Mouse (Mus musculus) lung, postnatal 0 days (tissue): ENCODE measurements around the gene Nemp2. TPM values are rescaled to one million over a fixed set of nuclear protein-coding genes. Genes with fewer than 3 reads are reported as not detected.
A peak's percentile ranks its signal among the peaks of the same experiment; 100 is the strongest.

ENCODE experiments used
- ATAC-seq: fragments of 200-750 bp; cut with Nextera tagmentation; 2 replicates; pipeline ENCODE4 v1.8.0; 2017; ENCODE audit warnings: moderate library complexity
- DNase-seq: peaks from one replicate; pipeline ENCODE4 v3.0.0-alpha.2; 2016; ENCODE audit warnings: low spot score
- H3K27ac ChIP-seq: fragments of 300-500 bp; sonication (generic); 2 replicates; pipeline ENCODE4 v1.5.1; 2014; ENCODE audit warnings: antibody characterized with exemption, mild to moderate bottlenecking, low read length, mixed read lengths
- H3K27me3 ChIP-seq: fragments of 300-500 bp; sonication (generic); replicated peaks from 2 replicates; pipeline ENCODE4 v1.6.1; 2014; ENCODE audit warnings: low read length, mixed read lengths; ENCODE audit not compliant: insufficient read depth
- H3K36me3 ChIP-seq: fragments of 300-500 bp; sonication (generic); 2 replicates; pipeline ENCODE4 v1.6.1; 2014; ENCODE audit warnings: low read length, mixed read lengths; ENCODE audit not compliant: insufficient read depth
- H3K4me1 ChIP-seq: fragments of 300-500 bp; sonication (generic); 2 replicates; pipeline ENCODE4 v1.6.1; 2014; ENCODE audit warnings: antibody characterized with exemption, low read depth, low read length, mixed read lengths; ENCODE audit not compliant: insufficient read depth
- H3K4me2 ChIP-seq: fragments of 300-500 bp; sonication (generic); replicated peaks from 2 replicates; pipeline ENCODE4 v1.6.1; 2014; ENCODE audit warnings: low read depth, mild to moderate bottlenecking, low read length, moderate library complexity, mixed read lengths
- H3K4me3 ChIP-seq: fragments of 300-500 bp; sonication (generic); 2 replicates; pipeline ENCODE4 v1.5.1; 2014; ENCODE audit warnings: low read depth, low read length
- H3K9ac ChIP-seq: fragments of 300-500 bp; sonication (generic); replicated peaks from 2 replicates; pipeline ENCODE4 v1.6.1; 2014; ENCODE audit warnings: low read depth, mild to moderate bottlenecking
- H3K9me3 ChIP-seq: fragments of 300-500 bp; sonication (generic); 2 replicates; pipeline ENCODE4 v1.6.1; 2016; ENCODE audit warnings: low read length, mixed read lengths
- CTCF ChIP-seq: IDR thresholded peaks from 2 replicates; pipeline ENCODE4 v1.5.1; 2016; ENCODE audit warnings: antibody characterized with exemption, mild to moderate bottlenecking
- EP300 ChIP-seq: IDR thresholded peaks from 2 replicates; pipeline ENCODE4 v1.6.1; 2016; ENCODE audit warnings: antibody characterized with exemption, mild to moderate bottlenecking, control low read depth
- WGBS: fragments of 180-500 bp; shearing (Covaris S2); extraction: QIAGEN DNeasy Blood & Tissue Kit; methylation state at CpG from one replicate; pipeline ENCODE4 v1.1.7; 2014; 5-methylcytosine and 5-hydroxymethylcytosine counted together
- polyA plus RNA-seq: library from polyadenylated mRNA; unstranded; fragments of >200 nt; fragmentation: Nextera tagmentation; extraction: Ambion mirVana; gene quantifications from 2 replicates; pipeline ENCODE4 v1.2.1, GENCODE M21; 2015

The Nemp2 gene
- polyA plus RNA-seq, 1 experiment from 2014 or later = 3.5 TPM

GRCm38 (mm10) chr1:52660278-52660677 is 29.8 kb downstream of the Nemp2 start:
- WGBS = 47% methylated on average over 2 of the region's 2 CpGs
- TF ChIP-seq CTCF = no peak
- no peak for TF ChIP-seq EP300
- Histone ChIP-seq H3K4me2 (no peak overlapping the region), H3K4me3 (no peak overlapping the region), H3K27me3 (no peaks in the 10 kb centered on the region), H3K36me3 (no peaks in the 10 kb centered on the region), H3K9ac (no peak overlapping the region), H3K4me1 (no peaks in the 10 kb centered on the region), H3K9me3 (no peaks in the 10 kb centered on the region), H3K27ac (no peak overlapping the region)
- ATAC-seq = no peak
- DNase-seq = no peak

GRCm38 (mm10) chr1:52660765-52661164 is 30.3 kb downstream of the Nemp2 start:
- DNase-seq (no peak), ATAC-seq (peak; percentile 16; the same call in 1 of the 2 replicates)
- Histone ChIP-seq H3K4me1 (no peaks in the 10 kb centered on the region), H3K9me3 (no peaks in the 10 kb centered on the region), H3K27ac (no peak overlapping the region), H3K4me2 (no peak overlapping the region), H3K4me3 (no peak overlapping the region), H3K9ac (no peak overlapping the region), H3K27me3 (no peaks in the 10 kb centered on the region), H3K36me3 (no peaks in the 10 kb centered on the region)
- 54% methylated on average over 12 of the region's 12 CpGs for WGBS
- TF ChIP-seq EP300 (no peak), CTCF (no peak)

- H3K4me3 ChIP-seq = no peak overlapping the region
- H3K36me3 ChIP-seq = no peaks in the 10 kb centered on the region
- no peak overlapping the region for H3K4me2 ChIP-seq
- ATAC-seq (no peak), DNase-seq (no peak)
- H3K27ac ChIP-seq = no peak overlapping the region
- no peaks in the 10 kb centered on the region for H3K9me3 ChIP-seq
- no peaks in the 10 kb centered on the region for H3K27me3 ChIP-seq
- 95% methylated on average over 7 of the region's 7 CpGs for WGBS
- TF ChIP-seq CTCF (no peak), EP300 (no peak)
- no peak overlapping the region for H3K9ac ChIP-seq
- H3K4me1 ChIP-seq = no peaks in the 10 kb centered on the region
Observed at GRCm38 (mm10) chr1:52663228-52663627, 32.7 kb downstream of the Nemp2 start.

GRCm38 (mm10) chr1:52668743-52669323 is 38.3 kb downstream of the Nemp2 start:
- 60% methylated on average over 7 of the region's 7 CpGs for WGBS
- no peak overlapping the region for H3K27ac ChIP-seq

GRCm38 (mm10) chr1:52669931-52670330 is 39.4 kb downstream of the Nemp2 start:
- H3K4me1 ChIP-seq = no peaks in the 10 kb centered on the region
- WGBS = 73% methylated on average over 1 of the region's 1 CpGs
- no peak overlapping the region for H3K4me3 ChIP-seq
- ATAC-seq = no peak
- H3K27ac ChIP-seq = no peak overlapping the region
- H3K36me3 ChIP-seq = no peaks in the 10 kb centered on the region
- no peak for TF ChIP-seq EP300
- no peak for TF ChIP-seq CTCF
- H3K9ac ChIP-seq = no peak overlapping the region
- no peak for DNase-seq
- no peak overlapping the region for H3K4me2 ChIP-seq
- no peaks in the 10 kb centered on the region for H3K27me3 ChIP-seq
- no peaks in the 10 kb centered on the region for H3K9me3 ChIP-seq

More at GRCm38 (mm10) chr1:52668743-52669323, 38.3 kb downstream of the Nemp2 start:
- no peaks in the 10 kb centered on the region for H3K27me3 ChIP-seq
- no peak overlapping the region for H3K4me2 ChIP-seq
- ATAC-seq = no peak
- no peak overlapping the region for H3K9ac ChIP-seq
- H3K9me3 ChIP-seq = no peaks in the 10 kb centered on the region
- H3K4me3 ChIP-seq = no peak overlapping the region
- no peaks in the 10 kb centered on the region for H3K36me3 ChIP-seq
- DNase-seq = no peak
- TF ChIP-seq CTCF (no peak), EP300 (no peak)
- H3K4me1 ChIP-seq = no peaks in the 10 kb centered on the region

- Histone ChIP-seq H3K4me3 (no peak overlapping the region), H3K27me3 (no peaks in the 10 kb centered on the region), H3K36me3 (no peaks in the 10 kb centered on the region), H3K9ac (no peak overlapping the region), H3K9me3 (no peaks in the 10 kb centered on the region), H3K4me1 (peaks cover 2% of the 10 kb centered on the region; the same call in 1 of the 2 replicates), H3K4me2 (no peak overlapping the region), H3K27ac (no peak overlapping the region)
- ATAC-seq = peak; percentile 73
- peak; percentile 45 for DNase-seq
- WGBS = 30% methylated on average over 7 of the region's 7 CpGs
- TF ChIP-seq EP300 (no peak), CTCF (no peak)
Observed at GRCm38 (mm10) chr1:52675561-52676551, 45.4 kb downstream of the Nemp2 start.
